Mouse (Mus musculus) kidney, postnatal 25 days (tissue): ENCODE results near the gene Lrrc55.
A peak's percentile ranks its signal among the peaks of the same experiment; 100 is the strongest.

Source experiments
- DNase-seq, 2 experiments: peaks; one replicate each; pipeline ENCODE4 v3.0.0; 2021; ENCODE audit warnings: mixed read lengths in 2 of 2

The Lrrc55 gene

GRCm38 (mm10) chr2:85131226-85131625 is 65.8 kb downstream of the Lrrc55 start:
- DNase-seq, result no peak

GRCm38 (mm10) chr2:85129496-85129971 is 67.5 kb downstream of the Lrrc55 start:
- DNase-seq, result peak; percentile 45 to 79

- peak; percentile 66 to 78 for DNase-seq
Measured at GRCm38 (mm10) chr2:85123869-85124535, 73.0 kb downstream of the Lrrc55 start.

GRCm38 (mm10) chr2:85123187-85123868 is 73.7 kb downstream of the Lrrc55 start:
- peak in 1 of 2 experiments; percentile 44 for DNase-seq
